Mouse (Mus musculus) intestine, embryonic 14.5 days (tissue): ENCODE measurements at regions not wholly inside any gene's neighbourhood (a gene's known extent, or its start where the extent isn't known, plus 50 kb on each side); places are given as distances from the start of the nearest gene placed in this dataset.
A peak's percentile ranks its signal among the peaks of the same experiment; 100 is the strongest.

ENCODE experiments used
- ATAC-seq: fragments of 200-750 bp; cut with Nextera tagmentation; replicated peaks from 2 replicates; pipeline ENCODE4 v1.8.0; 2017; ENCODE audit warnings: low read depth, moderate number of reproducible peaks, moderate TSS enrichment, moderate library complexity; ENCODE audit not compliant: low FRiP score, low TSS enrichment
- DNase-seq: peaks from one replicate; pipeline ENCODE4 v3.0.0-alpha.2; 2018; ENCODE audit warnings: low spot score
- H3K27ac ChIP-seq: fragments of 300-500 bp; sonication (generic); 2 replicates; pipeline ENCODE4 v1.5.1; 2014; ENCODE audit warnings: low read depth, mild to moderate bottlenecking, control low read depth
- H3K27me3 ChIP-seq: fragments of 300-500 bp; sonication (generic); replicated peaks from 2 replicates; pipeline ENCODE4 v1.6.1; 2014; ENCODE audit warnings: low read length, control low read depth; ENCODE audit not compliant: control insufficient read depth, insufficient read depth
- H3K36me3 ChIP-seq: fragments of 300-500 bp; sonication (generic); 2 replicates; pipeline ENCODE4 v1.6.1; 2014; ENCODE audit warnings: low read length, control low read depth; ENCODE audit not compliant: control insufficient read depth, insufficient read depth
- H3K4me1 ChIP-seq: fragments of 300-500 bp; sonication (generic); replicated peaks from 2 replicates; pipeline ENCODE4 v1.6.1; 2014; ENCODE audit warnings: low read length, control low read depth, mixed read lengths; ENCODE audit not compliant: control insufficient read depth, insufficient read depth
- H3K4me2 ChIP-seq: fragments of 300-500 bp; sonication (generic); 2 replicates; pipeline ENCODE4 v1.6.1; 2014; ENCODE audit warnings: low read length
- H3K4me3 ChIP-seq: fragments of 300-500 bp; sonication (generic); 2 replicates; pipeline ENCODE4 v1.5.1; 2014; ENCODE audit warnings: low read depth, low read length, control low read depth, mixed read lengths
- H3K9ac ChIP-seq: fragments of 300-500 bp; sonication (generic); 2 replicates; pipeline ENCODE4 v1.6.1; 2014; ENCODE audit warnings: mild to moderate bottlenecking, low read length
- H3K9me3 ChIP-seq: fragments of 300-500 bp; sonication (generic); 2 replicates; pipeline ENCODE4 v1.6.1; 2016; ENCODE audit warnings: low read length, control low read depth; ENCODE audit not compliant: control insufficient read depth
- WGBS: fragments of 180-500 bp; shearing (Covaris S2); extraction: QIAGEN DNeasy Blood & Tissue Kit; methylation state at CpG from one replicate; pipeline ENCODE4 v1.1.7; 2014; 5-methylcytosine and 5-hydroxymethylcytosine counted together

DNA sequence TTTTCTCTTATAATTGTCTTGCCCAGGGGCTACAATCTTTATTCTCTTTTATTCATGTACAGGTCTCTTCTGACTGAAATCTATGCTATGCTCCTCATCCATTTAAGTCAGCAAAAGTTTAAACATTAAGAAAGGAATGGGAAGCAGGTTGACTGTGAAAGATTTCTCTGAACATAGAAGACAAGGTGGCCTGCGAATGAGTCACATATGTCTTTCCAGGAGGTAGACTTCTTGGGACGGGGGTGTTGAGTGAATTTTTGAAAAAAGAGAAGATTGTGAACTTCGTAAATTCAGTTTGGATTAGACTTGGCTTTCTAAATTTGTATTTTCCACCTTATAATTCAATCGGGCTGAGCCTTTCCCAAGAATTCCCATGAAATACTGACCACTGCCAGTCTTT lies 384.3 kb downstream of the Tmem132b start:
- no peak for DNase-seq
- 86% methylated on average over 4 of the region's 4 CpGs for WGBS
- no peaks in the 10 kb centered on the region for H3K27me3 ChIP-seq

DNA sequence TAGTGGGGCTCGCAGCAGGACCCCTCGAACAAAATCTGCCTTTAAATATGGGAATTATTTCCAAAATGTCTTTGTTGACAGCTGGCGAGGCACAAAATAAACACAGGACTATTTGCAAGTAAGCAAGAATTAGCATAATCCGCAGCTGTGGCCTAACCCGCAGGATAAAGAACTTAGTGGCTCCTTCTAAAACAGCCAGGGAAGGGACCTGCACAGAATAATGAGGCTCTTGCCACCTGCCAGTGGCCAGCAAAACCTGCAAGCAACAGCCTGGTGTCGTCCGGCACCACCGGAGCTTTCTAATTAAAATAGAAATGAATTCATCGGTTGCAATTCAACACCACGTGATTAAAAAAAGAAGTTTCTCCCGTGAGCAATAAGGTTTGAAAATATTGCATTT lies 389.4 kb downstream of the Tmem132b start:
- H3K27ac ChIP-seq = no peak overlapping the region
- no peak overlapping the region for H3K4me2 ChIP-seq
- H3K27me3 ChIP-seq = no peaks in the 10 kb centered on the region
- WGBS = 34% methylated on average over 11 of the region's 11 CpGs
- H3K36me3 ChIP-seq = no peaks in the 10 kb centered on the region
- DNase-seq = no peak
- no peaks in the 10 kb centered on the region for H3K9me3 ChIP-seq
- ATAC-seq = no peak
- H3K4me1 ChIP-seq = no peaks in the 10 kb centered on the region
- H3K9ac ChIP-seq = no peak overlapping the region
- H3K4me3 ChIP-seq = no peak overlapping the region

More for the DNA sequence above, 384.3 kb downstream of the Tmem132b start:
- Histone ChIP-seq H3K4me3 (no peak overlapping the region), H3K4me1 (no peaks in the 10 kb centered on the region), H3K27ac (no peak overlapping the region), H3K9me3 (no peaks in the 10 kb centered on the region), H3K9ac (no peak overlapping the region), H3K36me3 (no peaks in the 10 kb centered on the region), H3K4me2 (no peak overlapping the region)
- ATAC-seq = no peak

DNA sequence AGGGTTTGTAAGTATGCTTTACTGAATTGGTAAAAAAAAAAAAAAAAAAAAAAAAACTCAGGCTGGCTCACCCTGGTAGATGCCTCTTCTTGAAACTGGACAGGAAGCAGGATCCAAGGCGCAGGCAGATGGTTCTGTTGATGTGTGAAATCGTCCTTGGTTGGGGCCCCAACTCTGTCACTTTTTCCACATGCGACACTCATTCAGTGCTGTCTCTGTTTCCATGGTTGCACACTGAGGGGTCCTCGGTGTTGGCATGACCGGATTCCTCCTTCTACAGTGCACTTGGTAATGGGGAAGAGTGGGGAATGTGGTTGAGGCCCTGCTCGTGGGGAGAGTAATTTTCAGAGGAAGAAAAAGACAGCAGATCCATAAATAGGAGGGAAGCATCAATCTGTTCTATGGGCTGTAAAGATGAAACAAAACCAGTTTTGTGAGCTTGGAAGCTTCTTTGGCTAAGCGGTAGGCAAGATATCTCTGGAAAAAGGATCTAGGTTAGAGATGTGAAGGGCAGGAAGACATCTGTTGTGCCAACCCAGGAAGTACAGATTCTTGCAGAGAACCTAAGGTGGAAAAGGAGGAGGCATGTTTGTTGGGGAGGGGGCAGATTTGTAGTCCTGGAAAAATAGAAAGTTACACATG lies 394.4 kb downstream of the Tmem132b start:
- no peak overlapping the region for H3K4me3 ChIP-seq
- no peaks in the 10 kb centered on the region for H3K4me1 ChIP-seq
- H3K9ac ChIP-seq = no peak overlapping the region
- no peak overlapping the region for H3K4me2 ChIP-seq
- ATAC-seq (no peak), DNase-seq (no peak)
- H3K27ac ChIP-seq = no peak overlapping the region
- no peaks in the 10 kb centered on the region for H3K27me3 ChIP-seq
- 80% methylated on average over 7 of the region's 7 CpGs for WGBS
- H3K36me3 ChIP-seq = no peaks in the 10 kb centered on the region
- no peaks in the 10 kb centered on the region for H3K9me3 ChIP-seq

DNA sequence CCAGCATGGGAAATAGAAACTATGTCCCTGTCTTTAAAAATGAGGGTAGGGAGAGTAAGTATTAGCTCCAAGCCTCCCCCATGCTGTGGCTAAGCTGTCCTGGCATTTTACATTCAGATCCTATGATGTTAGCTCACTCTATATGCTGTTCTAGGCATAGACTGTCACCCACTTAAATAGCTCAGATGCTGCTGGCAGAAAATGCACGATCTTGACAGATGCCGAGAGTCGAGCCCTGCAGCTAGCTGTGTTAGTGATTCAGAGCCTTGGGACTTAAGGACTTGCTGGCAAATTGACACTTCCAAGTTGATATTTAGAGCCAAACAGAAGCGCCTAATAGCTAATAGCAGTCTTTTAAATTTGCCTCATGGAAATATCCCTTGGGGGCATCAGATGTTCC lies 399.9 kb downstream of the Tmem132b start:
- H3K4me3 ChIP-seq = no peak overlapping the region
- H3K4me1 ChIP-seq = no peaks in the 10 kb centered on the region
- no peaks in the 10 kb centered on the region for H3K27me3 ChIP-seq
- DNase-seq (no peak), ATAC-seq (no peak)
- 84% methylated on average over 4 of the region's 4 CpGs for WGBS
- no peak overlapping the region for H3K27ac ChIP-seq
- H3K9me3 ChIP-seq = no peaks in the 10 kb centered on the region
- H3K9ac ChIP-seq = no peak overlapping the region
- no peak overlapping the region for H3K4me2 ChIP-seq
- H3K36me3 ChIP-seq = no peaks in the 10 kb centered on the region

DNA sequence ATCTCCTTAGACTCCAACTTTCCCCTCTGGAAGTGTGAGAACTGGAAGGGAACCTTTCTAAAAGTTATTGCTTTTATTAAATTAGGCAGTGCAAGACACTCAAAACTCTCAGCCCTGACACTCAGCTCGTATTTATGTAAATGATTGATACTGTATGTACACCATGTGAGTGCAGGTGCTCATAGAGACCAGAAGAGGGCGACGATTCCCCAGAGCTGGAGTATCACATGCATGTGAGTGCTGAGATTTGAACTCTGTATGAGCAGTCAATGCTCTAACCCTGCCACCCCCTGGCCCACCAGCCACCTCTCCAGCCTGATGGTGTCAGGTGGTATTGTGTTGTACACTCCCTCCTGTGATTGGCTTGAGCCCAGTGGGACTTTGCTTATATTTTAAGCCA lies 407.8 kb downstream of the Tmem132b start:
- ATAC-seq (no peak), DNase-seq (no peak)
- H3K4me1 ChIP-seq = no peaks in the 10 kb centered on the region
- no peak overlapping the region for H3K4me2 ChIP-seq
- H3K36me3 ChIP-seq = no peaks in the 10 kb centered on the region
- no peak overlapping the region for H3K9ac ChIP-seq
- 89% methylated on average over 3 of the region's 3 CpGs for WGBS
- H3K4me3 ChIP-seq = no peak overlapping the region
- H3K27ac ChIP-seq = no peak overlapping the region
- no peaks in the 10 kb centered on the region for H3K27me3 ChIP-seq
- H3K9me3 ChIP-seq = no peaks in the 10 kb centered on the region

DNA sequence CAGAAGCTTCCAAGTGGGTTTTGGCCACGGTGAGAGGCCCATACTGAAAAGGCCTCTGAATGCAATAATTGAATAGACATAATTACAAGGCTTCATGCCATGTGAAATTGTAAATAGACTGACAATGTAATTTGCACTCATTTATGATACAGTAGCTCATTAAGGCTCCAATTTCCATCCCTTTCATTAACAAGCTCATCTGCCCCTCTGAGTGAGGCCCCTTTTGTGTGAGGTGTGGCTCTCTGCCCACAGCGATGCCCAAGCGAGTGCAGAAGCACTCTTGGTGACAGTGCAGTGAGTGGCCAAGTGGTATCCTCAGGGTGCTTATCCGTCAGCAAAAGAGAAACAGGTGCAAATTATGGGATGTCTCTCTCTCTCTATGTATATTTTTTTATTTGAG lies 415.2 kb downstream of the Tmem132b start:
- ATAC-seq = no peak
- no peak for DNase-seq
- no peaks in the 10 kb centered on the region for H3K36me3 ChIP-seq
- 85% methylated on average over 4 of the region's 4 CpGs for WGBS
- H3K27me3 ChIP-seq = no peaks in the 10 kb centered on the region
- H3K4me2 ChIP-seq = no peak overlapping the region
- no peak overlapping the region for H3K9ac ChIP-seq
- no peak overlapping the region for H3K27ac ChIP-seq
- no peak overlapping the region for H3K4me3 ChIP-seq
- H3K9me3 ChIP-seq = no peaks in the 10 kb centered on the region
- no peaks in the 10 kb centered on the region for H3K4me1 ChIP-seq

DNA sequence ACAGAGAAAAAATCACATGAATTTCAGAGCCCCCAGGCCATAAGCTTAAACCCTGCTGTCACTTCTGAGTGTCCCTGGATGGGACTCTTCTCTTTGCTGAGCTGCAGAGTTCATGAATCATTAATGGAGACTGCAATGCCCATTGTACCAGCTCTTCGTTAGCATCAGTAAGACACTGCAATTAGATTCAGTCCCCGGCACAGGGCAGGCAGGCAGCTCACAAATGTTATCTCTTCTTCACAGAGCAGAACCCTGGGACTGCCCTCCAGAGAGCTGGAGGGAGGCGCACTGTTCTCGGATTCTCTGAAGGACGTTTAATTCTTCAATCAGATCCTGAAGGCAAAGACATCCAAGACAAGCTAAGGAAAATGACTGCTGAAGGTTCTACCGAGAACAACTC lies 420.1 kb downstream of the Tmem132b start:
- Histone ChIP-seq H3K4me1 (no peaks in the 10 kb centered on the region), H3K27ac (no peak overlapping the region), H3K4me3 (no peak overlapping the region), H3K36me3 (no peaks in the 10 kb centered on the region), H3K27me3 (no peaks in the 10 kb centered on the region), H3K9ac (no peak overlapping the region), H3K9me3 (no peaks in the 10 kb centered on the region), H3K4me2 (no peak overlapping the region)
- DNase-seq (no peak), ATAC-seq (no peak)
- 69% methylated on average over 6 of the region's 6 CpGs for WGBS

DNA sequence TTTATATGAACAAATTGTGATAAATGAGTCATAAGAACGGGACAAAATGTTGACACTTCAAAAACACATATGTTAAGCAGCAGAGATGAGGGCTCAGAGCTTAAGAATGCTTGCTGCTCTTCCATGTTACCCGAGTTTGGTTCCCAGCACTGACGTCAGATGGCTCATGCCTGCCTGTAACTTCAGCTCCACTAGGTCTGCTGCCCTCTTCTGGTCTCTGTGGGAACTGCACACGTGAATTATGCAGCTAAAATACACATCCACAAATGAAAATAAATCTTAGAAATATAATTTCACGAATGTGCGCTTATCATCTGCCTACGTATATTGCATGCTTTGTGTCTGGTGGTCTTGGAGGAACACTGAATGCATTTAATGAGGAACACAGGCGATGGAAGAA lies 432.5 kb downstream of the Tmem132b start:
- Histone ChIP-seq H3K4me3 (no peak overlapping the region), H3K27me3 (no peaks in the 10 kb centered on the region), H3K4me2 (no peak overlapping the region), H3K4me1 (no peaks in the 10 kb centered on the region), H3K9ac (no peak overlapping the region), H3K9me3 (no peaks in the 10 kb centered on the region), H3K27ac (no peak overlapping the region), H3K36me3 (no peaks in the 10 kb centered on the region)
- peak; percentile 56 for DNase-seq
- ATAC-seq = no peak
- WGBS = 76% methylated on average over 8 of the region's 8 CpGs

DNA sequence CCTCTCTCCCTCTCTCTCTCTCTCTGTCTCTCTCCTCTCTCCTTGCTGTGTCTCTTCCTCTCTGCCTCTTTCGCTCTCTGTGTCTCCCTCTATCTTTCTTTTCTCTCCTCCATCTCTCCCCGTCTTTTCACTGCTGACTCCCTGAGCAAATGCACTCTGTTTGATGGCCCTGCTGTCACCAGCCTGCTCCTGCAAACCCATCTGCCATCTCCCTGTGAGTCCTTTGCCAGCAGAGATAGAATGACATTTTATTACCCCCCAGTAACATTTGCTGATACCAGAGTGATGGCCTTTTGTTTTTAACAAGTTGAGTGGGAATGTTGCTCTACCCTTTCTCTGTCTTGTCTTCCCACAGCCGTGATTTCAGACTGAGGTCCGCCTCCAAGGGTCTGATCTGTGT lies 436.6 kb downstream of the Tmem132b start:
- H3K4me2 ChIP-seq = no peak overlapping the region
- no peak overlapping the region for H3K9ac ChIP-seq
- no peaks in the 10 kb centered on the region for H3K36me3 ChIP-seq
- H3K9me3 ChIP-seq = no peaks in the 10 kb centered on the region
- no peak overlapping the region for H3K27ac ChIP-seq
- no peak for ATAC-seq
- no peak for DNase-seq
- no peaks in the 10 kb centered on the region for H3K4me1 ChIP-seq
- whole genome bisulfite sequencing = 56% methylated on average over 4 of the region's 4 CpGs
- H3K4me3 ChIP-seq = no peak overlapping the region
- no peaks in the 10 kb centered on the region for H3K27me3 ChIP-seq
